Mouse (Mus musculus) adrenal gland, postnatal 36 days (tissue): Measurements from ENCODE around the gene Ly6g. TPM values are rescaled to one million over a fixed set of nuclear protein-coding genes. Genes with fewer than 3 reads are reported as not detected.
"Not testable (repeated sequence)": the region's sequence is repeated elsewhere in the genome, so short reads cannot be mapped to it uniquely, and the experiment has no call there.

Source experiments
- DNase-seq, 2 experiments: peaks; one replicate each; pipeline ENCODE4 v3.0.0; 2021; ENCODE audit warnings: mixed read lengths in 1 of 2
- long read RNA-seq, 2 experiments: library from polyadenylated mRNA; stranded (forward); transcript quantifications; one replicate each; pipeline ENCODE4 v2.0.0; 2021; ENCODE audit warnings: borderline sequencing depth in 2 of 2
- total RNA-seq, 2 experiments: library from RNA; stranded (reverse); gene quantifications; 2 replicates each; pipeline ENCODE4 v1.2.3; 2021

Ly6g gene
- total RNA-seq = not detected
- long read RNA-seq, experiment 1 = 0 reads
- long read RNA-seq, experiment 2 = 0 reads

- DNase-seq = no peak
Measured at GRCm38 (mm10) chr15:75154940-75155339, at the start of gene Ly6g. Gene Ly6g (plus strand): TSS chr15:75155240.

GRCm38 (mm10) chr15:75110424-75110823, 44.6 kb upstream of the Ly6g start:
- not testable (repeated sequence) for DNase-seq

GRCm38 (mm10) chr15:75111861-75112630, 43.0 kb upstream of the Ly6g start, which contains the start of gene Ly6c2:
Gene Ly6c2 (minus strand): TSS chr15:75111970.
- DNase-seq = not testable (repeated sequence)

GRCm38 (mm10) chr15:75116525-75116924, 38.5 kb upstream of the Ly6g start:
- no peak for DNase-seq

GRCm38 (mm10) chr15:75117481-75117880, 37.6 kb upstream of the Ly6g start:
- DNase-seq = not testable (repeated sequence)

GRCm38 (mm10) chr15:75118742-75119141, 36.3 kb upstream of the Ly6g start:
- peak; percentile 40 to 44 for DNase-seq

GRCm38 (mm10) chr15:75120066-75120465, 35.0 kb upstream of the Ly6g start:
- peak; percentile 19 to 43 for DNase-seq

GRCm38 (mm10) chr15:75132346-75132745, 22.7 kb upstream of the Ly6g start:
- DNase-seq = not testable (repeated sequence)

- not testable (repeated sequence) for DNase-seq
Measured at GRCm38 (mm10) chr15:75135090-75135783, 19.8 kb upstream of the Ly6g start.

- DNase-seq = not testable (repeated sequence)
Measured at GRCm38 (mm10) chr15:75137739-75138138, 17.3 kb upstream of the Ly6g start.

GRCm38 (mm10) chr15:75141812-75142360, 13.2 kb upstream of the Ly6g start:
- peak; percentile 10 to 23 for DNase-seq

GRCm38 (mm10) chr15:75143735-75144134, 11.3 kb upstream of the Ly6g start:
- DNase-seq = peak; percentile 5 to 13

- no peak for DNase-seq
Measured at GRCm38 (mm10) chr15:75153087-75153486, 2.0 kb upstream of the Ly6g start.

- DNase-seq = no peak
Measured at GRCm38 (mm10) chr15:75157646-75158045, 2.6 kb downstream of the Ly6g start.

GRCm38 (mm10) chr15:75175506-75175905, 20.5 kb downstream of the Ly6g start:
- peak; percentile 44 to 57 for DNase-seq

GRCm38 (mm10) chr15:75186291-75186690, 31.3 kb downstream of the Ly6g start:
- DNase-seq = no peak

GRCm38 (mm10) chr15:75189116-75189515, 34.1 kb downstream of the Ly6g start:
- DNase-seq = peak; percentile 8 to 14

- peak in 1 of 2 experiments; percentile 20 for DNase-seq
Measured at GRCm38 (mm10) chr15:75190560-75190959, 35.5 kb downstream of the Ly6g start.
